Mouse (Mus musculus) stomach, embryonic 14.5 days (tissue): Measurements from ENCODE around the gene 6030468B19Rik. TPM values are rescaled to one million over a fixed set of nuclear protein-coding genes. Genes with fewer than 3 reads are reported as not detected.
"Not testable (repeated sequence)": the region's sequence is repeated elsewhere in the genome, so short reads cannot be mapped to it uniquely, and the experiment has no call there.

ENCODE experiments used
- ATAC-seq: fragments of 200-750 bp; cut with Nextera tagmentation; 2 replicates; pipeline ENCODE4 v1.8.0; 2017; ENCODE audit warnings: low read depth, moderate TSS enrichment; ENCODE audit not compliant: insufficient number of reproducible peaks, insufficient read depth, low FRiP score
- H3K27ac ChIP-seq: fragments of 300-500 bp; sonication (generic); 2 replicates; pipeline ENCODE4 v1.5.1; 2014; ENCODE audit warnings: mild to moderate bottlenecking, low read length, moderate library complexity, mixed read lengths
- H3K27me3 ChIP-seq: fragments of 300-500 bp; sonication (generic); 2 replicates; pipeline ENCODE4 v1.6.1; 2014; ENCODE audit warnings: low read length, control low read depth, mixed read lengths; ENCODE audit not compliant: control insufficient read depth, insufficient read depth
- H3K36me3 ChIP-seq: fragments of 300-500 bp; sonication (generic); 2 replicates; pipeline ENCODE4 v1.6.1; 2014; ENCODE audit warnings: mild to moderate bottlenecking, control low read depth, low read length, moderate library complexity, mixed read lengths; ENCODE audit not compliant: control insufficient read depth, insufficient read depth
- H3K4me1 ChIP-seq: fragments of 300-500 bp; sonication (generic); 2 replicates; pipeline ENCODE4 v1.6.1; 2014; ENCODE audit warnings: low read length, control low read depth, mixed read lengths; ENCODE audit not compliant: control insufficient read depth, insufficient read depth
- H3K4me2 ChIP-seq: fragments of 300-500 bp; sonication (generic); replicated peaks from 2 replicates; pipeline ENCODE4 v1.6.1; 2014; ENCODE audit warnings: low read depth, low read length, control low read depth
- H3K4me3 ChIP-seq: fragments of 300-500 bp; sonication (generic); 2 replicates; pipeline ENCODE4 v1.5.1; 2014; ENCODE audit warnings: low read depth, low read length, control low read depth
- H3K9ac ChIP-seq: fragments of 300-500 bp; sonication (generic); replicated peaks from 2 replicates; pipeline ENCODE4 v1.6.1; 2014; ENCODE audit warnings: low read depth, mild to moderate bottlenecking, control low read depth, low read length, moderate library complexity, mixed read lengths
- H3K9me3 ChIP-seq: fragments of 300-500 bp; sonication (generic); 2 replicates; pipeline ENCODE4 v1.6.1; 2016; ENCODE audit warnings: low read depth, low read length, control low read depth; ENCODE audit not compliant: control insufficient read depth
- WGBS: fragments of 180-500 bp; shearing (Covaris S2); extraction: QIAGEN DNeasy Blood & Tissue Kit; methylation state at CpG from one replicate; pipeline ENCODE4 v1.1.7; 2014; 5-methylcytosine and 5-hydroxymethylcytosine counted together
- polyA plus RNA-seq: library from polyadenylated mRNA; unstranded; fragments of >200 nt; fragmentation: Nextera tagmentation; extraction: Ambion mirVana; gene quantifications from 2 replicates; pipeline ENCODE4 v1.2.1, GENCODE M21; 2014

The 6030468B19Rik gene
- polyA plus RNA-seq, 1 experiment from 2014 or later: 0.23 TPM

DNA sequence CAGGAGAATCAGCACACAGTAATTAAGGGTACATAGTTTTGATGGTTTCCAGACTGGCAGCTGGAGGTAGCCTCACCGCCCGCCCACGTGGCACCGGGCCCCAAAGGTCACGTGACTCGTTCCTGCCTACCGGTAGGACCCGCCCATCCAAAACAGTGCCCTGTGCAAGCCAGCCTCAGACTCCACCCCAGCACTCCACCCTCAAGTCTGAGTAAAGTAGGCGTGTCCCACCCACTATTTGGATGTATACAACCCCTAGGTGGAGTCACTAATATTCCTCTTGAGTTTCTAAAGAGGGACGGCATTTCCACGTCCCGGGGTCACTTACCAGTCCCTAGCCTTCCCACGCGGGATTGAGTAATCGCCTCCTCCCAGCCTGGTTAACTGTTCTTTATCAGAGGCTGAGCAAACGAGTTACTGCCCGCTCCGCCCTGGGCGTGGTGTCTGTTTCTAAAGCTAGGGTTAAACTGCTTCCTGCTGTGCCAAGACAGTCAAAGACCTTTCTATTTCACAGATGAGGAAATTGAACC, 16.8 kb upstream of the 6030468B19Rik start:
- peaks cover 44% of the 10 kb centered on the region for H3K4me1 ChIP-seq
- peak; percentile 78 for ATAC-seq
- H3K9ac ChIP-seq: peak overlapping the region; percentile 56; the same call in 1 of the 2 replicates
- peak overlapping the region; percentile 44 for H3K4me3 ChIP-seq
- no peaks in the 10 kb centered on the region for H3K36me3 ChIP-seq
- no peaks in the 10 kb centered on the region for H3K9me3 ChIP-seq
- H3K4me2 ChIP-seq: peak overlapping the region; percentile 88
- H3K27me3 ChIP-seq: no peaks in the 10 kb centered on the region
- H3K27ac ChIP-seq: peak overlapping the region; percentile 94
- WGBS: 1% methylated on average over 19 of the region's 19 CpGs

DNA sequence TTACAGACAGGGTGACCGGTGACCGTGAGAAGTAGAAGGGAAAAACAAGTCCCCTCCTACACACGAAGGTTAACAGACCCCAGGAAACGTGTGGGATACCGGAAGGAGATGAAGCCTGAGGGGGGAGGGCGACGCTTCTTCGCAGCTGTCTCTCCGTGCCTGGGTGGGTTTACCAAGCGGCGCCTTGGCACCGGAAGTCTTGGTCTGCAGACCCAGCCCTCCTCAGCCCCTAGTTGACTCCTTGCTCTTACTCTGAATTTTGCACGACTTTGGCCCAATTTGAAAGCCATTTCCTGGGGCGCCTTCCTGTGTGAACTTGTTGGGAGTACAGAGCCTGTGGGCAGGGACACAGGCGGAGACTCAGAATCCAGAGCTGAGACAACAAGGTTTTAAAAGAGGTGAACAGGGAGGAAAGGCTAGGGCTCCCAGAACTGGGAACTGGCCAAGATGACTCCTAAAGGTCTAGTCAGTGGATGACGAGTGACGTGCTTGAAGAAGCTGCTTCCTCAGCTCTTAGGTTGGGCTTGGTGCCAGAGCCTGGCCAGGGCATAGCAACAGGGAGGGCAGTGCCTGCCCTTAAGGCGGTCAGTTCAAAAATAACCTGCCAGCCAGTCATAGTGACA, 16.1 kb upstream of the 6030468B19Rik start:
- no peak overlapping the region for H3K9ac ChIP-seq
- H3K4me3 ChIP-seq: peak overlapping the region; percentile 44; the same call in 1 of the 2 replicates

DNA sequence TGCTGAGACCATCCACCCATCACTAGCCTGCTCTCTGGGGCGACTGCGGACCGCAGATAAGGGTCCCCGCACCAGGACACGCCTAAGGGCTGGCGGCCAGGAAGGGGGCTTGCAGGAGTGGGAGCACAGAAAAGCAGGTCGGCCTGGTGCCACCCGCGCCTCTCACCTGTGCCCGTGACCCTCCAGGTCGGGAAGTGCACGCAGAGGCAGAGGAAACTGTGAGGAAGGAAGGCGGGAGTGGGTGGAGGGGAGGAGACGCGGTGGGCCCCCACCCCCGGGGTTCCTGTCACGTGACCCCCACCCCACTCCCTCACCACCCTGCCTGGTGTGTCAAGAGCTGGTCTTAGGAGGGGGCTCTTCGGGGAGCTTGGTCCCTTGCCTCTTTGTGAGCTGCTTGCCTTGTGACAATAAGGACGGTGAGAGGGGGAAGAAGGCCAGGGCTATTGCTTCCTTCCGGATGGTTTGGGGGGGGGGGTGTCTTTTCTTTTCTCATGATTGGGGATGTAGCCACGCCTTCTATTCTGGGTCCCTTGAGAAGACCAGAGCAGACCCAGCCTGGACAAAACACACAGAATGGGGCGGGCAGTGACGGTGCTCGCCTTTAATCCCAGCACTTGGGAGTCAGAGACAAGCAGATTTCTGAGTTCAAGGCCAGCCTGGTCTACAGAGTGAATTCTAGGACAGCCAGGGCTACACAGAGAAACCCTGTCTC, 15.3 kb upstream of the 6030468B19Rik start, which contains the start of the genes Tmc8 and Tmc6:
Tmc8 (plus strand) TSS at position 84 of the 712 bp plus-strand sequence.
Tmc6 (minus strand) TSS at position 206 of the 712 bp plus-strand sequence.
- no peak for ATAC-seq
- WGBS: 46% methylated on average over 24 of the region's 24 CpGs

More for the DNA sequence above, 16.1 kb upstream of the 6030468B19Rik start:
- ATAC-seq: no peak
- Histone ChIP-seq H3K9me3 (no peaks in the 10 kb centered on the region), H3K27ac (peak overlapping the region; percentile 94), H3K36me3 (no peaks in the 10 kb centered on the region), H3K4me1 (peaks cover 44% of the 10 kb centered on the region), H3K4me2 (peak overlapping the region; percentile 88), H3K27me3 (no peaks in the 10 kb centered on the region)
- WGBS: 18% methylated on average over 18 of the region's 18 CpGs

DNA sequence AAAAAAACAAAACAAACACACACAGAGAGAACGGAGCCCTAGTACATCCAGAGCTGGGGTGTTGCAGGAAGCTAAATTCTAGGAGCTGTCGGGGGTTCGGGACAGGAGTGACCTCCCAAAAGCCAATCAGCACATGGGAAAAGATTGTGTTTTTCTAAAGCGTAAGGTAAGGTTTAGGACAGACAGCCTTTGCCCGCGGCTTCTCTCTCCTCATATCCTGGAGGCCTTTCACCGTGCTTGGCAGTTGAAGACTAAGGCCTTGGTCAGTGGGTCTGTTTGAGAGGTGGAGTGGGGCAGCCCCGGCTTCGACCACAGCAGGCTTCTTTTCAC, 14.8 kb upstream of the 6030468B19Rik start:
- Histone ChIP-seq H3K27me3 (no peaks in the 10 kb centered on the region), H3K9ac (peak overlapping the region; percentile 23; the same call in 1 of the 2 replicates), H3K36me3 (no peaks in the 10 kb centered on the region), H3K4me3 (peak overlapping the region; percentile 14), H3K4me1 (peaks cover 44% of the 10 kb centered on the region), H3K9me3 (no peaks in the 10 kb centered on the region), H3K27ac (no peak overlapping the region), H3K4me2 (peak overlapping the region; percentile 39)
- no peak for ATAC-seq
- WGBS: 50% methylated on average over 9 of the region's 9 CpGs

More for the DNA sequence above, 15.3 kb upstream of the 6030468B19Rik start, which contains the start of the genes Tmc8 and Tmc6:
- H3K9me3 ChIP-seq: no peaks in the 10 kb centered on the region
- H3K4me3 ChIP-seq: peak within 1 kb of the TSS; percentile 44
- H3K27ac ChIP-seq: peak within 1 kb of the TSS; percentile 94
- peak within 1 kb of the TSS; percentile 88 for H3K4me2 ChIP-seq
- H3K36me3 ChIP-seq: no peaks in the 10 kb centered on the region
- peaks cover 44% of the 10 kb centered on the region for H3K4me1 ChIP-seq
- H3K27me3 ChIP-seq: no peaks in the 10 kb centered on the region
- peak within 1 kb of the TSS; percentile 23; the same call in 1 of the 2 replicates for H3K9ac ChIP-seq

DNA sequence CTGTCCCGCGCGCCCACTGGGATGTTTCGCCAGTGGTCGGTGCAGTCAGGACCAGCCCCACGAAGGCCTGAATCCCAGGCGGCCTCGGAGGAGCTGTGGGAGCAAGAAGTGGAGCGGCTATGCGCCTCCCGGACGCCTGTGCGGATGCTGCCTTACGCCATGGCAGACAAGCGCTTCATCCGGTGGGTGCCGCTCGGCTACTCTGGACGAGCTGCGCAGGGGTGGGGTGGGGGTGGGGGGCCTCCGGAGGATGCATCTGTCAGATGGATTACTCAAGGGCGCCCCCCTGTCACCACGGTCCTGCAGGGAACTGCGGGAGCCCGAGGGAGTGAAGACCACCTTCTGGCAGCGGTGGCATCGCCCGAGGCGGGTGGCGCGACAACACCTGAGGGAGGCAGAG, 14.4 kb upstream of the 6030468B19Rik start:
- Histone ChIP-seq H3K27ac (no peak overlapping the region), H3K27me3 (no peaks in the 10 kb centered on the region), H3K4me2 (peak overlapping the region; percentile 39), H3K9ac (peak overlapping the region; percentile 23; the same call in 1 of the 2 replicates), H3K9me3 (no peaks in the 10 kb centered on the region), H3K36me3 (no peaks in the 10 kb centered on the region), H3K4me1 (peaks cover 44% of the 10 kb centered on the region), H3K4me3 (peak overlapping the region; percentile 14)
- 6% methylated on average over 31 of the region's 31 CpGs for WGBS
- no peak for ATAC-seq

DNA sequence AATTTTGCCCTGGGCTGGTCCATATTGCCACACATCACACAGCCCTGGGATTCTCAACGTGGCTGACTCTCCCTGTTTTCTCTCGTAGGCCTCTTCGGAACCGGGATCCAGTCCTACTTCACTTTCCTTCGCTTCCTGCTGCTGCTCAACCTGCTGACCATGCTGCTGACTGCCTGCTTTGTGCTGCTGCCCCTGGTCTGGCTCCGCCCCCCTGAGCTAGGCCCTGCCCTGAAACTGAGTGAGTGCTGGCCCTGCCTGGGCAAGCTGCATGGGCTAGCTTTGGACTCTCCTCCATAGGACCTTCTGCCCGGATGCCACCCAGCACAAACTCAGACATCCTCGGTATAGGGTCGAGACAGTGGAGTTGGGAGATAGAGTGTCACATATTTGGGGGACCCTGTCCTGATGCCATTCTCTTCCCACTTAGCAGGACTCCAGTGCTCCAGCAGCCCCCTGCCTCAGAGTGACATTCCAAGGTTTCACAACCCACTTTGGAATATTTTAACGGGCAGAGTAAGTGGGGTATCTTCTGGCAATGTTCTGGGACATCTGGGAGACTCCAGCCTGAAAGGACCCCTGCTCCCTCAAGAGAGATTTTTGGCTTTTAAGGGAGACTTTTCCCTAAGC, 13.7 kb upstream of the 6030468B19Rik start:
- WGBS: 40% methylated on average over 10 of the region's 10 CpGs
- H3K9me3 ChIP-seq: no peaks in the 10 kb centered on the region
- no peak overlapping the region for H3K9ac ChIP-seq
- peak overlapping the region; percentile 14; the same call in 1 of the 2 replicates for H3K4me3 ChIP-seq
- peak overlapping the region; percentile 39; the same call in 1 of the 2 replicates for H3K4me2 ChIP-seq
- no peak for ATAC-seq
- no peak overlapping the region for H3K27ac ChIP-seq
- H3K4me1 ChIP-seq: peaks cover 38% of the 10 kb centered on the region
- H3K36me3 ChIP-seq: no peaks in the 10 kb centered on the region
- H3K27me3 ChIP-seq: no peaks in the 10 kb centered on the region

DNA sequence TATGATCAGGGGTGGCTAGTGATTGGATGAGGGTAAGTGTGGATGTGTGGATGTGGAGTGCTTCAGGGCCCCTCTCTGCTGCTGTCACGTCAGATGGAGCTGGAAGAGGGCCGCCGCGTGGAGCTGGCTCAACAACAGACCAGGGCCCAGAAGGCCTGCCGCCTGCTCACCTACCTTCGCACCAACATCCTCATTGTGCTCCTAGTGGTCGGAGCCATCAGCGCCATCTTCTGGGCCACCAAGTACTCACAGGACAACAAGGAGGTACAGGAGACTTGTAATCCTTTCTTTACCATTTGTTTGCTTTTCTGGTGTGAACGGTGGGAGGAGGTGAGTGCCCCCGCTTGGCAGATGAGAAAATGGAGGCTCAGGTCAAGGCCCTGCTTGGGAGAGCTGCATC, 11.2 kb upstream of the 6030468B19Rik start:
- H3K36me3 ChIP-seq: no peaks in the 10 kb centered on the region
- no peak overlapping the region for H3K9ac ChIP-seq
- no peaks in the 10 kb centered on the region for H3K27me3 ChIP-seq
- no peak for ATAC-seq
- H3K4me3 ChIP-seq: no peak overlapping the region
- no peak overlapping the region for H3K4me2 ChIP-seq
- 19% methylated on average over 10 of the region's 10 CpGs for WGBS
- peaks cover 23% of the 10 kb centered on the region for H3K4me1 ChIP-seq
- H3K27ac ChIP-seq: no peak overlapping the region
- H3K9me3 ChIP-seq: no peaks in the 10 kb centered on the region

DNA sequence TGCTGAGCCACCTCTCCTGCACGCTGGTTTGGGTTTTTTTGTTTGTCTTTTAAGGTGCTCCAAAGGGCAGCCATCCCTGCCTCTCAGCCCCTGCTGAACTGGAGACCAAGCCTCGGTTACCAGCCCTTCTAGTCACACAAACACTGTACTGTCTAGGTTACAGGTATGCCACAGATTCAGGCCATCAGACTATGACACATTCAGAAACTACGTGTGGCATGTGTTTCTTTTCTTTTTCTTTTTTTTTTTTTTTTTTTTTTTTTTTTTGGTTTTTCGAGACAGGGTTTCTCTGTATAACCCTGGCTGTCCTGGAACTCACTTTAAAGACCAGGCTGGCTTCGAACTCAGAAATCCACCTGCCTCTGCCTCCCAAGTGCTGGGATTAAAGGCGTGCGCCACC, 9.0 kb upstream of the 6030468B19Rik start:
- H3K4me1 ChIP-seq, H3K9ac ChIP-seq, H3K4me3 ChIP-seq, H3K4me2 ChIP-seq, H3K36me3 ChIP-seq, H3K9me3 ChIP-seq, H3K27me3 ChIP-seq, H3K27ac ChIP-seq, ATAC-seq: not testable (repeated sequence)
- WGBS: 76% methylated on average over 7 of the region's 7 CpGs
